Mouse (Mus musculus) right cerebral cortex, postnatal 10 days (tissue): ENCODE measurements around the gene Ppfia1.
A peak's percentile ranks its signal among the peaks of the same experiment; 100 is the strongest.

ENCODE experiments used
- DNase-seq, 2 experiments: peaks; one replicate each; pipeline ENCODE4 v3.0.0; 2021; ENCODE audit warnings: low spot score in 2 of 2

Ppfia1 gene

GRCm38 (mm10) chr7:144553237-144554122 is at the start of gene Ppfia1:
Gene Ppfia1 (minus strand): TSS chr7:144553729.
- DNase-seq: peak; percentile 98 to 99

GRCm38 (mm10) chr7:144600333-144600900 is 46.9 kb upstream of the Ppfia1 start:
- DNase-seq: no peak

GRCm38 (mm10) chr7:144589508-144589907 is 36.0 kb upstream of the Ppfia1 start:
- DNase-seq: peak; percentile 39 to 47

- DNase-seq: peak in 1 of 2 experiments; percentile 70
Observed at GRCm38 (mm10) chr7:144587291-144587690, 33.8 kb upstream of the Ppfia1 start.

GRCm38 (mm10) chr7:144585648-144586047 is 32.1 kb upstream of the Ppfia1 start:
- DNase-seq: peak; percentile 77 to 86

- DNase-seq: peak in 1 of 2 experiments; percentile 61
Observed at GRCm38 (mm10) chr7:144583619-144584018, 30.1 kb upstream of the Ppfia1 start.

- DNase-seq: peak; percentile 97
Observed at GRCm38 (mm10) chr7:144582284-144582980, 28.9 kb upstream of the Ppfia1 start, which contains the start of gene Fadd. Gene Fadd (minus strand): TSS chr7:144582463.

GRCm38 (mm10) chr7:144581559-144582283 is 28.2 kb upstream of the Ppfia1 start:
- peak; percentile 73 to 78 for DNase-seq

- DNase-seq: no peak
Observed at GRCm38 (mm10) chr7:144577876-144578275, 24.3 kb upstream of the Ppfia1 start.

- no peak for DNase-seq
Observed at GRCm38 (mm10) chr7:144572234-144572633, 18.7 kb upstream of the Ppfia1 start.

- no peak for DNase-seq
Observed at GRCm38 (mm10) chr7:144571598-144571997, 18.1 kb upstream of the Ppfia1 start.

- peak in 1 of 2 experiments; percentile 39 for DNase-seq
Observed at GRCm38 (mm10) chr7:144569428-144569827, 15.9 kb upstream of the Ppfia1 start.

GRCm38 (mm10) chr7:144568091-144568490 is 14.6 kb upstream of the Ppfia1 start:
- DNase-seq: no peak

- no peak for DNase-seq
Observed at GRCm38 (mm10) chr7:144566921-144567682, 13.6 kb upstream of the Ppfia1 start.

GRCm38 (mm10) chr7:144563456-144564155 is 10.1 kb upstream of the Ppfia1 start:
- peak in 1 of 2 experiments; percentile 30 for DNase-seq

- DNase-seq: no peak
Observed at GRCm38 (mm10) chr7:144562016-144562415, 8.5 kb upstream of the Ppfia1 start.

- DNase-seq: no peak
Observed at GRCm38 (mm10) chr7:144560594-144560993, 7.1 kb upstream of the Ppfia1 start.

GRCm38 (mm10) chr7:144558552-144558951 is 5.0 kb upstream of the Ppfia1 start:
- DNase-seq: no peak

GRCm38 (mm10) chr7:144554123-144554472 is 569 bp upstream of the Ppfia1 start:
- no peak for DNase-seq

GRCm38 (mm10) chr7:144552274-144552673 is 1.3 kb downstream of the Ppfia1 start:
- DNase-seq: no peak
